Mouse (Mus musculus): ENCODE data around the gene Thbs3. TPM values are rescaled to one million over a fixed set of nuclear protein-coding genes. Genes with fewer than 3 reads are reported as not detected.

Thbs3 gene
- total RNA-seq, 2 experiments from 2014 or later, result 2.8 to 5.8 TPM

DNA sequence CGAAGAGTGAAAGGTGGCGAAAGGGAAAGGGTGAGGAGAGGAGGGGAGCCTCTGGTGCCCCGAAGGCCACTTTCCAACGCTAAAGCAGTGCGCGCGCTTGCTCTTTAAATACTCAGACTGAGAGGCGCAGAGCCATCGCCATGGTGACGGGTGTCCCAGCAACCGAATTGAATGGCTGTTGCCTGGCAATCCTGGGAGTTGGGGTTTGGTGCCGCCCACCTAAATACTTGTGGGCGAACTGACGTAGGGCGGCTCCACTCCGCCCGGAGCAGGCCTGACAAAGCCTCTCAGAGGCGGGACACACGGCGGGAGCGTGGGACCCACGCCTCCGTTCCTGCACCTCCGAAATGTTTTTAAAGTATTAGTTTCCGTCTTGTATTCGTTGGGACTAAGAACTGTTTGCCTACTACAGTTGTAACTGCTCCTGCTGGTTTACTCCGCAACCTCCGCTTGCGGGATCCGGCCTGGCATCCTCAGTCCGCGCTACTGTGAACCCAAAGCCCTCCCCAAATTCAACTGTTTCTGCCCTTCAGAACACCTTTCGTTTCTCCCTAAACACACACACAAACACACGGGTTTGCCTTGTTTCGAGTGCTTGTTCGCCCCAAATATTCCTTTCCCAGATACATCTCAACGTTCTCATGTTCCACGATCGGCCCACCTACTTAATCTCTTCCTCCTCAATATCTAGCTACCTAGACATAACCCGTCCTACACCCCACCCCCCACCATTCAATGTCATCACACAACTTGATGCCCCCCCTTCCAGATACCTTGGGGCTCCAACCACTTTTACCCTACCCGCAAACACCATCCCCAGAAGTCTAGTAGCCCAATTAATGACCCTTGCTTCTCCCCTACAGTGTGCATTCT, 12.6 kb downstream of the Thbs3 start:
- DNase-seq, result peak; percentile 85 to 88

DNA sequence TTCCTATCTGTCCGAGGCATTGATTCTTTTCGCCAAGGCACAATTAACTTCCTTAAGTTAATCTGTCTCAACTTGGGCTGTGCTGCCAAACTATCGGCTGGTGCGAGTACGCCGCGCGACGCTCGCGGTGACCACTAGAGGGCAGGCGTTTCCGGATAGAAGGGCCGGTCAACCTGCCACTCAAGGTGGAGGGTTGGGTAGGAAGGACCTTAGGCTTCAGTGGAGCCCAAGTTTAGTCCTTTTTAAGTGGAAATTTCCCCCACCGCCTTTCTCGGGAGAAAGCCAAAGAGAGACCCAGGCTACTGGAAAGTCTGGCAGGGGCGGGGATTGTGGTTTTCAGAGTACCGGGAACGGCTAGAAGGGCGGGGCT, 13.2 kb downstream of the Thbs3 start:
- peak; percentile 89 to 95 for DNase-seq

DNA sequence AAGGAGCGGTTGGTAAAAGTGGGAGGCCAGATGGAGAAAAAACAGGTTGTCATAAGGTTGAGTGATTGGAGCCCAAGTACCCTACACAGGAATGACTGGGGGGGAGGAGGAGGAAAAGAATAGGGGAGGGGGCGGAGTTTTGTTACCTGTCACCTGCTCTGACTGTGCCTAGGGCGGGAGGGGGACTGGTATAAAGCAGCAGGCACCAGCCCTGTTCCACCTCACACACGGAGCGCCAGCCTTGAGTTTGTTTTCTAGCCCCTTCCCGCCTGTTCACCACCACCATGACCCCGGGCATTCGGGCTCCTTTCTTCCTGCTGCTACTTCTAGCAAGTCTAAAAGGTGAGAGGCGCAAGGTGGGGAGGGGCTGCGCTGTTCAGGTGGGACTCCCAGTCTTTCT, 13.9 kb downstream of the Thbs3 start, which contains the start of gene Muc1:
Gene Muc1 (plus strand): TSS at position 222 of the 400 bp plus-strand sequence.
- DNase-seq, result no peak

DNA sequence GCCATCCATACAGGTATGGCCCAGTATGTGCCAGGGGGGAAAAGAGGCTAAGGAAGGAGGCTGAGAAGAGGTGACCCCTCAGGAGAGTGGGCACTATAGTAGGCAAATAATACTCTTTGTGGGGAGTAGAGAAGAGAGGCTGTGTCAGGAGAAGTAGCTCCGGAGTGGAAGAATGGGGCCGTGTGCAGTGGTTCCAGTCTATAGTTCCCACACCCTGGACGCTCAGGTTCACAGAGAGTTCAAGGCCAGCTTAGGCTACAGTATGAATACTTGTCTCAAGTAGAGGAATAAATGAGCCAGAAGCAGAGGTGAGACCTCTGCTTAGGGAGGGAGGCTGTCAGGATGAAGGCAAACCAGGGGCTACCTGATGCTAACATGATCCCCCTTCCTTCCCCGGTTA, 14.3 kb downstream of the Thbs3 start:
- DNase-seq, result no peak

DNA sequence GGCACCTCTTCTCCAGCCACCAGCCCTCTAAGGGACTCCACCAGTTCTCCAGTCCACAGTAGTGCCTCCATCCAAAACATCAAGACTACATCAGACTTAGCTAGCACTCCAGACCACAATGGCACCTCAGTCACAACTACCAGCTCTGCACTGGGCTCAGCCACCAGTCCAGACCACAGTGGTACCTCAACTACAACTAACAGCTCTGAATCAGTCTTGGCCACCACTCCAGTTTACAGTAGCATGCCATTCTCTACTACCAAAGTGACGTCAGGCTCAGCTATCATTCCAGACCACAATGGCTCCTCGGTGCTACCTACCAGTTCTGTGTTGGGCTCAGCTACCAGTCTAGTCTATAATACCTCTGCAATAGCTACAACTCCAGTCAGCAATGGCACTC, 15.6 kb downstream of the Thbs3 start:
- DNase-seq, result no peak

DNA sequence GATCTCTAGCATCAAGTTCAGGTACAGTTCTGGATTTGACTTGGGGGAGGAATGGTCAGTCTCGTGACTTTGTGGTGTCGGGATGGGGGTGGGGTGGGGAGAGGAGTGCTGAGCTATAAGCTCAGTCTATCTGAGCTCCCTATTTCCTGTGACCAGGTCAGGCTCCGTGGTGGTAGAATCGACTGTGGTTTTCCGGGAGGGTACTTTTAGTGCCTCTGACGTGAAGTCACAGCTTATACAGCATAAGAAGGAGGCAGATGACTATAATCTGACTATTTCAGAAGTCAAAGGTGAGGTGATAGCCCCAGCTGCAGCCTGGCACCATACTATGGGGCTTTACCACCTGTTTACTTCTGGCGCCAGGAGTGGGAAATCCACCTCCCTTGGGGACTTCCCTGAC, 16.4 kb downstream of the Thbs3 start:
- no peak for DNase-seq

DNA sequence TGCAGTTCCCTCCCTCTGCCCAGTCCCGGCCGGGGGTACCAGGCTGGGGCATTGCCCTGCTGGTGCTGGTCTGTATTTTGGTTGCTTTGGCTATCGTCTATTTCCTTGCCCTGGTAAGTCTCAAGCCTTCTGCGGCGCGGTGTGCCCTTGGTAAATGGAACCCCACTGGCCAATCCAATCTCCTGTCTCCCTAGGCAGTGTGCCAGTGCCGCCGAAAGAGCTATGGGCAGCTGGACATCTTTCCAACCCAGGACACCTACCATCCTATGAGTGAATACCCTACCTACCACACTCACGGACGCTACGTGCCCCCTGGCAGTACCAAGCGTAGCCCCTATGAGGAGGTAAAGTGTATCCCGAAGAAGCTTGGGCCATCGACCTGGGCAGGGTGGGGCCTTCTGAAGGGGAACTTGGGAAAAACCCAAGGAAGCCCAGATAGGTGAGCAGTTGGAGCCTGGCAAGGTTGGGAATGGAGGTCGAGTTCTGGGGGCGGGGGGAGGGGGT, 16.8 kb downstream of the Thbs3 start:
- DNase-seq, result no peak

DNA sequence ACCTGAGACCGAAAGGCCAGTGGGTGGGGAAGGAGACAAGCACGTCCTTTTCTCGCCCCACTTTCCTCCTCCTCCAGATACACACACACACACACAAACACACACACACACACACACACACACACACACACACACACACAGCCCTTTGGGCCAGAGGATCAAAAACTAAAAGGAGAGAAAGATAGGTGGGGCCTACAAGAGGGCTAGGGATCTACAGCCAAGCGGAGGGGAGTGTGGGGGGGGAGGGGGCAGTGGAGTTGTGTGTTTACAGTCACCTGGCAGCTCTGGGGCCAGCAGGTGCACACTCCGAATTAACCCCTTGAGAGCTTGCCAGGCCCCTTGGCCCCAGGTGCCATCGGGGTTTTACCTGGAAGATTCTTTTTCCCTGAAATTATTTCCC, 17.6 kb downstream of the Thbs3 start:
- DNase-seq, result no peak

DNA sequence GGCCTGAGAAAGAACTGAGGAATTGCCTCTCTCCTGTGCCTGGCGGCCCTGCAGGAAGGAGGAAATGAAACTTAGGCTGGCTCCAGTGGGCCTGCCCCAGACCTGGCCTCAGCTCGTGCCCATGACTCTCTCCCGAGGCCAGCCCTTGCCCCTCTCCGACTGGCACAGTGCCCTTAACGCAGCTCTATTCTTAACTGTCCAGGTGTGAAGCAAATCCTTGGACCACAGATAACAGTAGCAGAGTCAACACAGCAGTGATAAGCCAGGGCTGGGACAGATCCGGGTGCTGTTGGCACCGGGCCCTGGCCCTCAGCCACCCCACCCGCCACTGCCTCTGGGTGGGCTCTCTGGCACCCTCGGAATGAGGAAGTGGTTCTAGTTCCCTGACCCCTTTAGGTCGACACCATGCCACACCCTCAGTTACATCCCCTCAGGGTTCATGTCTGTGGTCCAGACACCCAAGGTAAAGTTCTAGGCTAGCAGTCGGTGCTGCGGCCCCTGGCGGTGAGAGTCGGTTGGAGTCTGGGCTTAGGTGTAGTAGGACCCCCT, 18.7 kb downstream of the Thbs3 start:
- DNase-seq, result peak; percentile 39 to 46

DNA sequence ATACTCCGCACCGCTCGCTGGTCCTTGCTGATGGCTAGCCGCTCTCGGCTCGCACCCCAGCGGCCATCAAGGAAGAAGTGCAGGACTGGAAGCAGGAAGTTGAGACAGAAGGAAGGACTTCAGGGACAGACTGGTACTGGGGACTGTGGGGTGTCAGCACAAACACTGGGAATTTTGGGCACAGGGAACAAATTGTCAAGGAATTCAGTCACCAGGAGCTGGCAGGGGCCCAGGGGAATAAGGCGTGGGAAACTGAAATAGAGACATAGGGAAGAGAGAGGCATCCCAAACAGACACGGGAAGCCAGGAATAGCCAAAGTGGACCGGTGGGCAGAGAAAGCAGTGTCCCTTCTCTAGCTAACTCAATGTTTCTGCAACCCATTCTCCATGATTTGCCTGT, 21.5 kb downstream of the Thbs3 start:
- no peak for DNase-seq

DNA sequence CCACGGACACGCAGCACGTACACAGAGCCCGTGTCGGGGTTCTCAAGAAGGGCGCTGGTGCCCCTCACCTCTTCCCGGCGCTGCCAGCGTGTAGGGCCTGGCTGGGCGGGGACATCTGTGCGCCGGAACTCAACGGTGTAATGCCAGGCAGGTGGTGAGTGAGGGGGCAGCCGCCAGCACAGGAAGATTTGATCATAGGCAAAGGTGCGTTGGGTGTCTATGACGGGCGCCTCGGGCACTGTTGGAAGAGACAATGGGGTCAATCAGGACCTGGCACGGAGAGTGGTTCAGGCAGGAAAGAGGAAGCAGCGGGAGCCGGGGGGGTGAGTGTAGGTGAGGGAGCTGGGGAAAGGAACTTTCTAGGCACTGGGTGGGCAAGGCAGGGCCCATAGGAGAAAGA, 22.7 kb downstream of the Thbs3 start:
- DNase-seq, result no peak

DNA sequence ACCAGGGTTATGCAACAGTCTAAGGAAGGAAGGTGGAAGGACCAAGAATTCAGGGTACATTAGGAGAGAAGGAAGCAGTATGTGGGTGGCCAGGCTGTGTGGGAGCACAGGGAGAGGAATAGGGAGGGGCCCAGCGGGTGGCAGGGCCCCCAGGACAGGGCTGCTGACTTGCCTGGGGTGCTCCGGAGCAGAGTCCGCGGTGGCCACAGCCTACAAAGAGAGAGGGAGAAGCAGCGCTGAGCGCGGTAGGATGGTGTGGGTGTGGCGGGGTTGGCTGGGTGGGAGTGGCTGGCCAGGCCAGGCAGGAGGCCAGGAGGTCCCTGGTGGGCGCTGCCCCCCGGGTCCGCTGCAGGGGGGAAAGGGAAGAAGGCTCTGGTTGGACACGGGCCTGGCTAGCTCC, 23.5 kb downstream of the Thbs3 start:
- DNase-seq, result no peak

DNA sequence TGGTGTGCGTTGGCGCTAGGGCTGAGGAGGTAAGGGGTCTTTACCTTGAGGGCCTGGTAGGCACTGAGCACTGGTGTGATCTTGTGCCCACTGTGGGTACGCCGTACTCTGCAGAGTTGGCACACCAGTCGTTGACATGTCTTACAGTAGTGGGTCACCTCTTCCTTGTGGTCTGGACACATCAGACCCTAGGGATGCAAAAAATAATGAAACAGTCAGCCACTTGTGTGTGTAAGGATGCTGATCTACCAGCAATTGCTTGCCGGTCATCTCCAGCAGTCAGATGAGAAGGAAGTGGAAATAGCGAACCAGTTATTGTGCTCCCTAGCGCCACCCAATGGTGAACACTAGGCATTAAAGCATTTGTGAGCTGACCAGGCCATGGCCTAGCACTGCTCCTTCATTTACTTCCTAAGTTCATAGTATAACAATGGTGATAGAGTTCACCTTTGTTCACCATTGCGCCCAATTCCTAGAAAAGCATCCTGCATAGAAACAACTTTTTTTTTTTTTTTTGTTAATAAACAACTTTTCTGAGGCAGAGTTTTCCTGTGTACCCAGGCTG, 27.4 kb downstream of the Thbs3 start:
- DNase-seq, result peak; percentile 60 to 68

DNA sequence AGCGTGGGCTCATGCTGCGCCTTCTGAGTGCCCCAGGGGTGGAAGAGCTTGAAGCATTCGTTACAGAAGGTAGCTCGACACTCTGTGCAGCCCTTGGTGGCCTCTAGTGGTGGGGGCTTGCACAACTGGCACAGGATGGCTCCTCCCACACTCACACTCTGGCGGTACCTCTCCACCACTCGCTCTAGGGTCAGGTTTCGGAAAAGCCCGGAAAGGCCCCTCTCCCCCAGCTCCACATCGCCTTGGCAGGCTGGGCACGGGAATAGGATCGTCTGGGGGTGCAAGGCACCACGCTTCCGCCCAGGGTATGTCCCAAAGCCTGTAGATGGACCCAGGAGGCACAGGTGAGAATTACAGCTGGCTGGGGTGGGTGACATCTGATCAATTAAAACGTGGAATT, 28.6 kb downstream of the Thbs3 start:
- peak in 1 of 2 experiments; percentile 40 for DNase-seq

DNA sequence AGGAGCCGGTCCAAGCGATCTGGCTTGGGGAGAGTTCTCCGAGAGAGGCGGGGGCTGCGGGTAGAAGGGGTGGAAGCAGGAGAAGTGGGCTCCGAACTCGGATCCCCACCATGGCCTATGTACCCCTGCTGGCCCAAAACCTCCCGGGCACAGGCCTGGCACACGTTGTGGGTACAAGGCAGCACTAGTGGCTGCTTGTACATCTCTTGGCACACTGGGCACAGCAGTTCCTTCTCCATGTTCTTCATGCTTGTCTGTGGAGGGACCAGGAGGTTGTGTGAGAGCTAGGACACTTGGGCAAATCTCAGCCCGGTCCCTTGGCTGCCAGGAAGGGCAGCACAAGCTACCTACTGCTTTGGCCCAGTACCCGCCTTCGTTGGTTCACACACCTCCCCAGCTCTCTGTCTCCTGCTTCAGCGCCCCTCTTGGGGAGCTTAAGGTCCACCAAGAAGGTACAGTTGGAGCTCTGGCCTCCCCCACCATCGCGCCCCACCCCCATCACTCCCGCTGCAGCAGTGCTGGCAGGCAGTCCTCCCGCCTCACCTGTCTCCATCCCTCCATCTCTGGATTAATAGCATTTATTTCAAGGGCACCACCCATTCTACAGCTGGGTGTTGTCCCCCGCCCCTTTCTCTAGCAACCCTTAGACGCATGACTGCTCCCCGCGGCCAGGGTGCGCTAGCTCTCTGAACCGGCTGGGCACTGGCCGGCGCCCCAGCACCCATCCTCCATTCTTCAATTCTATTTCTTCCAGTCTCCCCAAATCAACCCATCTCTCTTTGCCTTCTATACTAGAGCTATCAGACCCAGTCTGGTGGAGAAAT, 29.4 kb downstream of the Thbs3 start:
- DNase-seq, result no peak

DNA sequence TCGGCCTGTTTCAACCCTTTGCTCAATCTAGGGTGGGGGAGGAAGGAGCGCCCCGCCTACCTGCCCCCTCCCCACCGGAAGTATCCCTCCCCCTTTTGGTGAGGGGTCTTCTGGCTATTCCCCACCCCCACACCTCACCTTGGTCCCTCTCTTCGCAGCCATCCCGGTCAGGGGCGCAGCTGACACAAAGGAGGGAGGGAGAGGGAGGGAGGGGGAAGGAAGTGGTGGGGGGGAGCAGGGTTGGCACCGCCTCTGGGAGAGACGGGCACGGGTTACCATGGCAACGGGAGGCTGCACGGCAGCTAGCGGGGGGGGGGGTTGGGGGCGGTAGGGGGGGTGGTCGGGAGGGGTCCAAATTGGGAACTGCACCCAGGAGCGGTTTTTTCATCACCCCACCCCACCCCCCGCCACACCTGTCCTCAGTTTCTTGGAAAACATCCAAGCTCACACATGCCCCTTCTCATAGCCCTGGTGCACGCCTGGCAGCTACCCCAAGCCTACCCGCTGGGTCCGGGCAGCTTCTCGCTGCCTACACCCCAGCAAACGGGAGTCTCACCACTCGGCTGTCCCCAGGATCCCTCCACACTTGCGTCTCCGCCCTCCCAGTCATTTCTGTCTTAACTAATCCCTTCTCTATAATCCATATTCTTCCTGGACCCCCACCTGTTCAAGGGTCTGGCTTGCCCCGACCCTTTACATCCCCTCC, 30.2 kb downstream of the Thbs3 start:
- peak in 1 of 2 experiments; percentile 37 for DNase-seq

DNA sequence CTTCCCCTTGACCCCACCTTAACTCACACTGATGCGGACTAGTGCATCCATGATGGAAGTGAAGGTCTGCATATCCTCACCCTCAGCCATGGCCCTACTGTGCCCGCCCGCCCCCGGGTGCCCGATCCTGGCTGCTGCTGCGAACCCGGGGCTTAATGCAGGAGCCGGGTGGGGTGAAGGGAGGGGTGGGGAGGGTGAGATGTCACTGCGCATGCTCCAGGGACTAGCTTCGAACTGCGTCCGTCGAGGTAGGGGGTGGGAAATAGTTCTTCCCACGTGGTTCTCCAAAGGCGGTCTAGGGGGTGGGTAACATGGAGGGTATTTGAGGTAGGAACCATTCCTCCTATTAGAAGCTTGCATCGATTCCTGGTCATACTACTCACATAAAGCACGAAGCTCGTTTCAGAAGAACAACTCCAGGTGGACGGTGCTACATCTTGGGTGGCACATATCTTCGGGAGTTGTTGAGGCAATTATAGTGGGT, 30.8 kb downstream of the Thbs3 start, which contains the start of gene Krtcap2:
Gene Krtcap2 (plus strand): TSS at position 279 of the 484 bp plus-strand sequence.
- DNase-seq, result peak; percentile 54 to 57

DNA sequence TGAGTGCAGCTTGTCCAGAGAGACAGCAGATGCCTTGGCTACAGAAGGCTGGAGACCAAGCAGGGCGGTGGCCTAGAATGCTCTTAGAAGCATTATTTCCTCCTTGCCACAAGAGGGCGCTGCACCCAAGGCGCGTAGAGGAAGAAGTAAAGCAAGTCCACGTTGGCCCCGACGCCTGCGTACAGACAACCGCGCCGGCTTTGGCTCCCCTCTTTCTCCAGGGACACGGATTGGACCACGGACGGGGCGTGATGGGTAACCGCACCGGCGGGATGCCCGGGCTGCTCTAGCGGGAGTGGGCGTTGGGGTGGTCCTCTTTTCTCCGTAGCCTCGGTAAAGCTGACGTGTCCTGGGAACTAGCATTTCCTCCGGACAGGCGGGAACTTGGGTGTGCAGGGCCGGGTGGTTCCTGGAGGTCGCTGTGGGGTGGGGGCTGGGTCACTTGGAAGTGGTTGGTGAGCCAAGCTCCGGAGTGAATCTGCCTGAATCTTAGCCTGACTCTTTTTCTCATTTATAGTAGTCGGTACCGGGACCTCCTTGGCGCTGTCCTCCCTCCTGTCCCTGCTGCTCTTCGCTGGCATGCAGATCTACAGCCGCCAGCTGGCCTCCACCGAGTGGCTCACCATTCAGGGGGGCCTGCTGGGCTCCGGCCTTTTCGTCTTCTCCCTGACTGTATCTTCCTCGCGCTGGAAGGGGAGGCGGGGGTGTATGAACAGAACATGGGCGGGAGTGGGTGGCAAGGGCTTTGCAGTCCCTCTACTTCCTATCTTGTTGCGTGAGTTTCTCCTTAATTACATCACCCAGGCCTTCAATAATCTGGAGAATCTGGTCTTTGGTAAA, 31.5 kb downstream of the Thbs3 start, which contains the start of gene Trim46:
Gene Trim46 (minus strand): TSS at position 49 of the 840 bp plus-strand sequence.
- DNase-seq, result peak; percentile 93 to 94

DNA sequence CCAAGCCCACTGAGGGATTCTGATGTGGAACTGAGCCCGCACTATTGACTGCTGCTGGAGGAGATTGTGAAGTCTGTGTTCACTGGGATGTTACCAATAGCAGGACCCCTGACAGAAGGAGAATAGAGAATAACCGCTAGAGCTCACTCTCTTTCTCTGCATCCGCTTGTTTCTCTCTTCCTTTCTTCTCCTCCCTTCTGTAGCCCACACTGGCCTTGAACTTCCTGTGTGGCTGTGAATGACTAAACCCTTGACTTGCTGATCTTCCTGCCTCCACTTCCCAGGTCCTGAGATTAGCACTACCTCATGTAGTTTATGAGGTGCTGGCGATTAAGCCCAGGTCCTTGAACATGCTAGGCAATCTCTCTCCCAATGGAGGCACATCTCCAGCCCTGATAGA, 32.5 kb downstream of the Thbs3 start:
- no peak for DNase-seq

DNA sequence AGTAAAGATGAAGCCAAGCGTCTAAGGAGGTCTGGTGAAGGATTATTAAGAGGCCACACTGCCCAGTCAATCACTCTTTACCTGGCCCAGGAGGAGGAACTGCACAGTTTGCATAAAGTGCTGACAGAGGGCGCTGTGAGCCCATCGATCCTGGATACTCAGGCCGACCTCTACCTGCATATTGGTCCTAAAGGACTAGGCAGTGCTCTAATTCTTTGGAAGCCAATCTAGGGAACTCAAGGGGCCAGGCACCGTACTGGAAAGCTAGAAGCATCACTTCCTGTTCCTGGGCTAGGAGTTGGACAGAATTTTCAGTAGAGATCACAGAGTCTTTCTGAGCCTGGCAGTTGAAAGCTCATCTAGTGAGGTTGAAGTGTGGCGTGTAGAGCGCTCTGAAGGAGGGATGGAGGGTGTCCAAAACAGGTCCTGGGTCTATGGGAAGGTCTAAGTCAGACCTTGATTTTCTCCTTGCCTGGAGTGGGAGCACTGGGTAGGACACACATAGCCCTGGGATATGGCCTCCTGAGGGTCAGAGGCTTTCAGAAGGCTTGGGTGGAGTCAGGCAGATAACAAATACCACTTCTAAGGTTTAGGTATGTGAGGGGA, 35.6 kb downstream of the Thbs3 start:
- peak; percentile 82 to 83 for DNase-seq
